Mouse (Mus musculus): Measurements from ENCODE around the gene Tsfm. TPM values are rescaled to one million over a fixed set of nuclear protein-coding genes. Genes with fewer than 3 reads are reported as not detected.

Tsfm gene
- polyA plus RNA-seq, 1 experiment from 2014 or later = 85.0 TPM

DNA sequence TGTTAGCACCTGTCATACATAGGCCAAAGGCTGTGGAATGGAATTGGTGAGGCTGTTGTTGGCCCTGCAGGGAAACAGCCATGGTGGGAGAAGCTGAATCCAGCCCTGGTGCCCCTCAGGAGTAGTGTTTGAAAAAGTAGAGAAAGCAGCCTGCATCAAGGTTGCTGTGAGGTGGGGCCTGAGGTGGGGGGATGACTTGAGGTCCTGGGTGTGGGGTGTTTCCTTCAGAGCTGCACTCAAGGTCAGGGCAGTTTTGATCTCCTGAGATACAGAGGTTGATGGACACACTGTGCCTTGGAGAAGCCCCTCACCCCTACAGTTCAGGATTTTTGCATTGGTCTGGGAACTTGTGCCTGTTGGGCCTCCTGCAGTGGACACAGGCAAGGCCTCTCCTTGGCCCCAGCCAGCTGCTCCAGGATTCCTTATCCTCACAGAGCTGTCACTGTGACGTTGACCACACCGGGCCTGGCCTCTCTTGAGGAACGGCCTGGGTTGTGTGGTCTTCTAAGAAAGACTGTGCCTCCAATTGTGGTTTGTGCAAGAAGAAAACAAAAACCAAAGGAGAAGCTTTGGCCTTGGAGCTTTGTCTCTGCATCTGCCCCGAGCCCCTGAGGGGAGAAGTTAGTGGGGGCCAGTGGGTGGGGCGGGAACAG lies 42.0 kb downstream of the Tsfm start:
- Histone ChIP-seq H3K9me3 (ENCODE audit: control insufficient read depth, low read length) (no peaks in the 10 kb centered on the region), H3K4me2 (ENCODE audit: low read length) (peak overlapping the region; percentile 31; the same call in 1 of the 2 replicates), H3K9ac (ENCODE audit: low read length) (peak overlapping the region; percentile 61), H3K27me3 (ENCODE audit: control insufficient read depth, insufficient read depth, low read length) (no peaks in the 10 kb centered on the region), H3K4me1 (ENCODE audit: control insufficient read depth in 2 of 2, insufficient read depth in 2 of 2, low read length in 2 of 2) (peaks cover 61 to 77% of the 10 kb centered on the region in 2 experiments), H3K36me3 (ENCODE audit: control insufficient read depth, insufficient read depth, low read length) (peaks cover 31% of the 10 kb centered on the region), H3K27ac (replicated peaks in 1 of 2; ENCODE audit: control insufficient read depth in 1 of 2, insufficient read depth in 1 of 2, low read depth in 2 of 2, low read length in 2 of 2) (peak overlapping the region; percentile 21 to 84), H3K4me3 (ENCODE audit: control insufficient read depth in 1 of 2, insufficient read depth in 1 of 2, low read depth in 1 of 2, low read length in 2 of 2) (no peak overlapping the region)
- 26% methylated on average over 5 of the region's 5 CpGs for WGBS
- ATAC-seq (ENCODE audit: insufficient number of reproducible peaks, insufficient read depth, low FRiP score, low read depth) = no peak

DNA sequence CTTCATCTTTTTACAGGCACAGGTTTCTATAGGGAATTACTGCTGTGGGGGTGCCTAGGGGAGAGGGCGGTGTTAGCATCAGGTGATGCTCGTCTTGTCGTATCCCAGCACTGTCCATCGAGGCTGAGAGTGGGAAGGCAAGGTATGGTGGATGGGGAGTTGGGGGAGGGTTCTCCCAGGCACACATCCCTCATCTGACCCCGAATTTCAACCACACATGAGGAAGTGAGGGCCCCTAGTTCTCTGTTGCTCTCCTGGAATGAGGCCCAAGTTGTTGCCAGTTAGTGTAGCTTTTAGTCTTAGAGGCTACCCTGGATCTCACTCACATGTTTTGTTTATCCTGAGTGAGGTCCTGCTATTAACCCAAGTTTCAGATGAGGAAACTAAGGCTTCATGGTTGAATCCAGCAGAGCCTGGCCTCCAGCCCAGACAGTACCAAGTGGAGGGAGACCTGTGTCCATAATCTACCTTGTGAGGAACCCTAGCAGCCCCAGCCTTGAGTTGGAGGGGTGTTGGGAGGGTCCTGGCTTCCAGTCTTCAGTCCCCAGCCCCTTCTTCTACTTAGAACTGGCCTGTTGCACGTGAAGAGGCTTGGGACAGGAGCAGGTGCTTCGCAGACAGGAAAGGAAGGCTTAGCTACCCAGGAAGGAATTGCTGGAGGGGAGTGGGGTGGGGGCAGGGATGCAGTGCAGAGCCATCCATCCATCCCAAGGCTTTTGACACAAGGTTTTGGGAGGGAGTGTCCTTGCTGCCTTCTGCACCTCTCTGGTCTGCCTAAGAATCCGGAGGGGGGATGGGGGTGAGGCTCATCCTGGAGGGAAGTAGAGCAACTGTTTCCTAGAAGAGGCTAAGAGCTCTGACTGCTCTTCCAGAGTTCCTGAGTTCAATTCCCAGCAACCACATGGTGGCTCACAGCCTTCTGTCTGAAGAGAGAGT lies 43.2 kb downstream of the Tsfm start:
- no peak for ATAC-seq (ENCODE audit: insufficient number of reproducible peaks, insufficient read depth, low FRiP score, low read depth)
- peaks cover 19% of the 10 kb centered on the region for H3K36me3 ChIP-seq (ENCODE audit: control insufficient read depth, insufficient read depth, low read length)
- peak overlapping the region; percentile 61 for H3K9ac ChIP-seq (ENCODE audit: low read length)
- 40% methylated on average over 8 of the region's 8 CpGs for WGBS
- H3K27me3 ChIP-seq (ENCODE audit: control insufficient read depth, insufficient read depth, low read length) = no peaks in the 10 kb centered on the region
- no peaks in the 10 kb centered on the region for H3K9me3 ChIP-seq (ENCODE audit: control insufficient read depth, low read length)
- peak overlapping the region; percentile 80 to 84 for H3K27ac ChIP-seq (replicated peaks in 1 of 2; ENCODE audit: control insufficient read depth in 1 of 2, insufficient read depth in 1 of 2, low read depth in 2 of 2, low read length in 2 of 2)
- peak overlapping the region in 1 of 2 experiments; percentile 7; a peak in 1 of 4 replicates for H3K4me3 ChIP-seq (ENCODE audit: control insufficient read depth in 1 of 2, insufficient read depth in 1 of 2, low read depth in 1 of 2, low read length in 2 of 2)
- H3K4me1 ChIP-seq (ENCODE audit: control insufficient read depth in 2 of 2, insufficient read depth in 2 of 2, low read length in 2 of 2) = peaks cover 71 to 89% of the 10 kb centered on the region in 2 experiments
- peak overlapping the region; percentile 53 for H3K4me2 ChIP-seq (ENCODE audit: low read length)

- Histone ChIP-seq H3K4me3 (ENCODE audit: control insufficient read depth in 1 of 2, insufficient read depth in 1 of 2, low read depth in 1 of 2, low read length in 2 of 2) (peak overlapping the region in 1 of 2 experiments; percentile 7; a peak in 1 of 4 replicates), H3K27me3 (ENCODE audit: control insufficient read depth, insufficient read depth, low read length) (no peaks in the 10 kb centered on the region), H3K4me1 (ENCODE audit: control insufficient read depth in 2 of 2, insufficient read depth in 2 of 2, low read length in 2 of 2) (peaks cover 80 to 98% of the 10 kb centered on the region in 2 experiments), H3K9ac (ENCODE audit: low read length) (peak overlapping the region; percentile 61; the same call in 1 of the 2 replicates), H3K36me3 (ENCODE audit: control insufficient read depth, insufficient read depth, low read length) (peaks cover 10% of the 10 kb centered on the region), H3K4me2 (ENCODE audit: low read length) (peak overlapping the region; percentile 53), H3K9me3 (ENCODE audit: control insufficient read depth, low read length) (no peaks in the 10 kb centered on the region), H3K27ac (replicated peaks in 1 of 2; ENCODE audit: control insufficient read depth in 1 of 2, insufficient read depth in 1 of 2, low read depth in 2 of 2, low read length in 2 of 2) (peak overlapping the region; percentile 80 to 84)
- WGBS = 18% methylated on average over 4 of the region's 4 CpGs
- peak; percentile 70 for ATAC-seq (ENCODE audit: insufficient number of reproducible peaks, insufficient read depth, low FRiP score, low read depth)
Observed at GRCm38 (mm10) chr10:126986541-126986961, 44.1 kb downstream of the Tsfm start.

DNA sequence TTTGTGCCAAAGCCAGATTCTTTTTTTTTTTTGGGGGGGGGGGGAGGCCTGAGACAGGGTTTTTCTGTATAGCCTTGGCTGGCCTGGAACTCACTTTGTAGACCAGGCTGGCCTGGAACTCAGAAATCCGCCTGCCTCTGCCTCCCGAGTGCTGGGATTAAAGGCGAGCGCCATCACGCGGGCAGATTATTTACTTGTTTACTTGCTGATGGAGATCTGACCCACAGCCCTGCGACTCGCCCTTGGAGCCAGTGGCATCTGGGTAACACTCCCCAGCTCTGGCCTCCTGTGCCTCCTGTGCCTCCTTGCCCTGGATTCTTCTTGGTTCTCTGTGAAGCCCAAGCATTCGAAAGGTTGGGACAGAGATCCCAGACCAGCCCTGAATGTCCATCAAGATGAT lies 45.1 kb downstream of the Tsfm start:
- H3K9me3 ChIP-seq (ENCODE audit: control insufficient read depth, low read length) = no peaks in the 10 kb centered on the region
- peaks cover 83 to 98% of the 10 kb centered on the region in 2 experiments for H3K4me1 ChIP-seq (ENCODE audit: control insufficient read depth in 2 of 2, insufficient read depth in 2 of 2, low read length in 2 of 2)
- ATAC-seq (ENCODE audit: insufficient number of reproducible peaks, insufficient read depth, low FRiP score, low read depth) = no peak
- WGBS = 81% methylated on average over 9 of the region's 9 CpGs
- no peaks in the 10 kb centered on the region for H3K27me3 ChIP-seq (ENCODE audit: control insufficient read depth, insufficient read depth, low read length)
- H3K4me3 ChIP-seq (ENCODE audit: control insufficient read depth in 1 of 2, insufficient read depth in 1 of 2, low read depth in 1 of 2, low read length in 2 of 2) = no peak overlapping the region
- no peak overlapping the region; the same call in 1 of the 2 replicates for H3K9ac ChIP-seq (ENCODE audit: low read length)
- H3K4me2 ChIP-seq (ENCODE audit: low read length) = no peak overlapping the region; the same call in 1 of the 2 replicates
- H3K36me3 ChIP-seq (ENCODE audit: control insufficient read depth, insufficient read depth, low read length) = 0 out of 2 replicates have a peak, but pooled peaks cover 2% of the 10 kb centered on the region
- peak overlapping the region; percentile 80 to 84 for H3K27ac ChIP-seq (replicated peaks in 1 of 2; ENCODE audit: control insufficient read depth in 1 of 2, insufficient read depth in 1 of 2, low read depth in 2 of 2, low read length in 2 of 2)

DNA sequence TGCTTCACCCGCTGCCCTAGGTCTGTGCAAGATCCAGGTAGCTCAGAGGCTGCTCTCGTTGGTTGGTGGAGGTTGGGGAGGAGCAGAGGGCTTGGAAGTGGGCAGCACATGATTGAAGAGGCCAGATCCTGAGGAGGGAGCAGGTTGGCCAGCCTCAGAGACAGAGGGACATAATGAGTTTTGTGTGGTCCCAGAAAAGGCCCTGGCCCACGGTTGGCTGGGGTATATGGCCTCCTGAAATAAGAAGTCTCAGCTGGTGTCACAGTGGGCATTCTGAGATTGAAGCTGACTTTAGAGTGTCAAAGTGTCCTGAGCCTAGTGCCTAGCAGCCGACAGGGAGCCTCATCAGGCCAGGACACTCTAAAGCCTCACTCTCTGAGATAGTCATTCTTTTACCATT lies 45.5 kb downstream of the Tsfm start:
- H3K9ac ChIP-seq (ENCODE audit: low read length) = peak overlapping the region; percentile 99
- 70% methylated on average over 4 of the region's 4 CpGs for WGBS
- H3K4me2 ChIP-seq (ENCODE audit: low read length) = peak overlapping the region; percentile 82
- peak overlapping the region; percentile 32 to 84; a peak in 3 of 4 replicates for H3K27ac ChIP-seq (replicated peaks in 1 of 2; ENCODE audit: control insufficient read depth in 1 of 2, insufficient read depth in 1 of 2, low read depth in 2 of 2, low read length in 2 of 2)
- no peaks in the 10 kb centered on the region for H3K9me3 ChIP-seq (ENCODE audit: control insufficient read depth, low read length)
- ATAC-seq (ENCODE audit: insufficient number of reproducible peaks, insufficient read depth, low FRiP score, low read depth) = no peak
- H3K36me3 ChIP-seq (ENCODE audit: control insufficient read depth, insufficient read depth, low read length) = no peaks in the 10 kb centered on the region
- H3K4me1 ChIP-seq (ENCODE audit: control insufficient read depth in 2 of 2, insufficient read depth in 2 of 2, low read length in 2 of 2) = peaks cover 80 to 93% of the 10 kb centered on the region in 2 experiments
- no peak overlapping the region for H3K4me3 ChIP-seq (ENCODE audit: control insufficient read depth in 1 of 2, insufficient read depth in 1 of 2, low read depth in 1 of 2, low read length in 2 of 2)
- no peaks in the 10 kb centered on the region for H3K27me3 ChIP-seq (ENCODE audit: control insufficient read depth, insufficient read depth, low read length)

GRCm38 (mm10) chr10:126984189-126985004 lies 46.2 kb downstream of the Tsfm start:
- 6% methylated on average over 5 of the region's 5 CpGs for WGBS
- H3K27ac ChIP-seq (replicated peaks in 1 of 2; ENCODE audit: control insufficient read depth in 1 of 2, insufficient read depth in 1 of 2, low read depth in 2 of 2, low read length in 2 of 2) = peak overlapping the region; percentile 81 to 84
- H3K9ac ChIP-seq (ENCODE audit: low read length) = peak overlapping the region; percentile 99
- no peaks in the 10 kb centered on the region for H3K9me3 ChIP-seq (ENCODE audit: control insufficient read depth, low read length)
- no peak for ATAC-seq (ENCODE audit: insufficient number of reproducible peaks, insufficient read depth, low FRiP score, low read depth)
- H3K27me3 ChIP-seq (ENCODE audit: control insufficient read depth, insufficient read depth, low read length) = no peaks in the 10 kb centered on the region
- peak overlapping the region; percentile 82 for H3K4me2 ChIP-seq (ENCODE audit: low read length)
- peaks cover 78 to 88% of the 10 kb centered on the region in 2 experiments for H3K4me1 ChIP-seq (ENCODE audit: control insufficient read depth in 2 of 2, insufficient read depth in 2 of 2, low read length in 2 of 2)
- no peaks in the 10 kb centered on the region for H3K36me3 ChIP-seq (ENCODE audit: control insufficient read depth, insufficient read depth, low read length)
- H3K4me3 ChIP-seq (ENCODE audit: control insufficient read depth in 1 of 2, insufficient read depth in 1 of 2, low read depth in 1 of 2, low read length in 2 of 2) = peak overlapping the region in 1 of 2 experiments; percentile 95; a peak in 1 of 4 replicates

Data from heart, embryonic 14.5 days (tissue).